Mouse (Mus musculus) erythroblast, adult 5-6 weeks (primary cell): ENCODE measurements around the gene Cpsf2. TPM values are rescaled to one million over a fixed set of nuclear protein-coding genes. Genes with fewer than 3 reads are reported as not detected.

Experiments
- ATAC-seq: replicated peaks from 2 replicates; pipeline ENCODE4 v1.8.0; 2016; ENCODE audit warnings: moderate number of reproducible peaks, mild to moderate bottlenecking, moderate TSS enrichment, inconsistent platforms; ENCODE audit not compliant: poor library complexity, low FRiP score, severe bottlenecking
- total RNA-seq, 2 experiments: library from RNA; stranded (forward) in 1 of 2; stranded (reverse) in 1 of 2; fragments of 150-400 nt in 1 of 2; fragments of 200-764, 138-1000 nt in 1 of 2; gene quantifications; 2 replicates each; pipeline versions ENCODE4 v1.2.3 to v1.2.4; 2015 to 2017; ENCODE audit warnings: low replicate concordance in 2 of 2

Cpsf2 gene
- total RNA-seq, 2 experiments from 2014 or later, result 12.1 to 15.7 TPM

DNA sequence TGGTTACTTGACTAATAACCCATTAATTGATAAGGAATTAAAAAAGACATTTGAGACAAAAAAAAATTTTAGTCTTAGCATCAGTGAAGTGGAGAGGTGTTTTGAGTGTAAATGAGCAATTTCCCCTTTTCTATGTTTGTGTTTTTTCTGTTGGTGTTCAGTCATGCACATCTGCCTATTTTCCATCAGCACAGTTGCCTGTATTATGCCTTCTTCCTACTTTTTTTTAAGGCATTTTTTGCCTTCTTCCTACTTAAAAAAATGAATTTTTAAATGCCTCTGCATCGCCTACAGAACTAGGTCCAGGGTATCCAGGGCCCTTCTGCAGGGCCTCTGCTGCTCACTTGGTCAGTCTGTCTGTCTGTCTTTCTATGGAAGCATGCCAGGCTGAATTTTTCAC, 2.8 kb downstream of the Cpsf2 start:
- no peak for ATAC-seq

GRCm38 (mm10) chr12:101979213-101979750, 3.5 kb downstream of the Cpsf2 start:
- ATAC-seq, result no peak

DNA sequence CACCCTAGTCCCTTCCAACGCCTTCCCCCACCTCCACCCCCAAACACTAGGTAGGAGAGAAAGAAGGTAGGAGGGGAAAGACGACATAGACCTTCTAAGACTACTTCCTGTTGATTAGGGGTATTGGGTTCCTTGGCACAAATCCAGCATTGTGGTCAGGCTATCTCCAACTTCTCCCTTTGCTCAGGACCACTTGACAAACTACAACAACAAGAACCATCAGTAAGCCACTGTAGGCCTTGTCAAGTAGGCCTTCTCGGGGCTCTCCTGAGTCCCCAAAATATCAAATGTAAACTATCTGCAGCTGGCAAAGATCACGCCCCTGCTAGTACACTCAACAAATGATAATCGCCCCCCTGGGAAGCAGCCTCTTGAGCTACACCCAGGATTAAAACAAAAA, 4.5 kb downstream of the Cpsf2 start:
- no peak for ATAC-seq

DNA sequence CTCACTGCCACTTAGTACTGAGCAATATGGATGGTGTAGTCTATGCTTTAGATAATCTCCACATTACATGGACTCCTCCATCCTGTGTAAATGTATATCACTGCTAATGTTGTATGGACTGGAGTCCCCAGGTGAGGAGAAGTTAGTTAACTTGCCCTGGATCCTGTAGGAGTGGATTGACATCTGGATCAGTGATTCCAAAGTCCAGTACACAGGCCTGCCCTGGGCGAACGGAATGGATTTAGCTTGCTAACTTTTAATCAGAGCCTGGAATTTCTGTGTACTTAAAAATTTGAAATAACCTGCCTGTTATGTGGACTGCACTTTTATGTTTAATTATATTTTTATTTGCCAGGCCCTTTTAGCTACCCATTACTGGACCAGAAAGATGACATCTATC, 5.8 kb downstream of the Cpsf2 start:
- no peak for ATAC-seq

- no peak for ATAC-seq
Measured at GRCm38 (mm10) chr12:101982977-101983376, 7.2 kb downstream of the Cpsf2 start.

DNA sequence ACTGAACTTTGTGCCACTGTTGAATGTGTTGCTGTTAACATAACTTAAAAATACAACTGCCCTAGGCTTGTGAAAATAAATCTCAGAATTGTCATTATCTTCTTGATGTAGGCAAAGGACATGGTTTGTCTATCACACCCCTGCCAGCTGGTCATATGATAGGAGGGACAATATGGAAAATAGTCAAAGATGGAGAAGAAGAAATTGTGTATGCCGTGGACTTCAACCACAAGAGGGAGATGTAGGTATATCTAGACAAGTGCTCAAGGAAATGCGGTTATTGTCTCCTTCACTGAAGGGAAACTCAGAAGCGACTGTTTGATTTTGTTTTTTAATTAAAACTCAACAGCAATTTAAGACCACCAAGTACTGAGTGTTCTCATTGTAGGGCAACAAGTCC, 9.3 kb downstream of the Cpsf2 start:
- ATAC-seq, result no peak

- ATAC-seq, result no peak
Measured at GRCm38 (mm10) chr12:101987659-101988058, 11.9 kb downstream of the Cpsf2 start.

- ATAC-seq, result no peak
Measured at GRCm38 (mm10) chr12:101994576-101995467, 19.0 kb downstream of the Cpsf2 start.

DNA sequence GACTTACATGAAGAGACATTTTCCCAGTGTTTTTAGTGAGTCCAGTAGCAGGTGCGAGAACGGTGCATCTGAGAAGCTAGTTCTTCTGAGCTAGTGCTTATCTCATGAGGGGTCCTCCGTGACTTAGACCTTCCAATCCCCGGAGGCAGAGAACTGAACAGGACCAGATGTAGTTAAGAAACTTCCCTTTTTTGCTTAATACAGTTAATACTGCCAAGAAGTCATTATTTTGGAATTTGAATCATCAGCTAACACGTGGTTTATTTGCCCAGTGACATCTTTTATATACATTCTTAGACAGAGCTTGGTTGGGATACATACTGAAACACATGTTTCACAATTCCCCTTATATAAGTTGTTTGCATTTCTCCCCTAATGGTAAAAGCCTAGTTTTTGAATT, 23.1 kb downstream of the Cpsf2 start:
- no peak for ATAC-seq

- no peak for ATAC-seq
Measured at GRCm38 (mm10) chr12:102000785-102001184, 25.0 kb downstream of the Cpsf2 start.

GRCm38 (mm10) chr12:102008111-102008977, 32.6 kb downstream of the Cpsf2 start:
- no peak for ATAC-seq

GRCm38 (mm10) chr12:102009551-102009950, 33.8 kb downstream of the Cpsf2 start:
- no peak for ATAC-seq

GRCm38 (mm10) chr12:102014411-102014810, 38.6 kb downstream of the Cpsf2 start:
- ATAC-seq, result no peak

- ATAC-seq, result no peak
Measured at GRCm38 (mm10) chr12:102015127-102015526, 39.3 kb downstream of the Cpsf2 start.

- ATAC-seq, result no peak
Measured at GRCm38 (mm10) chr12:102021923-102022322, 46.1 kb downstream of the Cpsf2 start.

GRCm38 (mm10) chr12:102029184-102029583, 53.4 kb downstream of the Cpsf2 start:
- ATAC-seq, result no peak

- ATAC-seq, result no peak
Measured at GRCm38 (mm10) chr12:102029892-102030446, 54.2 kb downstream of the Cpsf2 start.

GRCm38 (mm10) chr12:102034934-102035333, 59.1 kb downstream of the Cpsf2 start:
- ATAC-seq, result no peak

DNA sequence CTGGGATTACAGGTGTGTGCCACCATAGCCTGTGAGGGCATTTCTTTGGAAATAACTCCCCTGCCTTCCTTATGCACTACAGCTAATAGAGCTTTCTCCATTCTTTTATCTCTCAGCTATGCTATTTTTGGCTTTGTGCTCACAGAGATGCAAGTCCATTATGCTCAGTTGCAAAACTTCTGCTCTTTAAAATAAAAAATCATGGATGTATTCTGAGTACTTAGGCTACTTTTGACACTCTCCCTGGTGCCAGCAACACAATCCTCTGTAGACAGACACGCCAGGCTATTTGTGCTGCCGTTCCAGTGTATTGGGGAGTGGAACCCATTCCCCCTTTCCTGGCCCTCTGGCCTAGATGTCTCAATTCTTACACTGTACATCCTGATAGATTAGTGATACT, 64.1 kb downstream of the Cpsf2 start:
- ATAC-seq, result no peak

DNA sequence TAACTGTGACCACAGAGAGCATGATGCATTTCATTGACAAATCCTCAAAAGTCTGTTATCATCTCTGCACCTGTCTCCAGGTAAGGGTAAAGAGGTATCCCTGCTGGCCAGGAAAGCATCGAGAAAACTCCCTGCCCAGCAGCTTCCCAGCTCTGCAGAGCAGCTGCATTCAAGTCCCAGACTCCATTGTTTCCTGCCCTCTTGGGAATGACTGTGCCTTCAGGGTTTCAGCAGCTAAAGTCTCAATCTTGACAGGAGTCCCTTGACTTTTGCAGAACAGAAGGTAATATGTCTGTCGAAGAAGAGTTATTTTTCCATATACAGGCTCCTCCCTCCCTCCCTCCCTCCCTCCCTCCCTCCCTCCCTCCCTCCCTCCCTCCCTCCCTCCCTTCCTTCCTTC, 65.9 kb downstream of the Cpsf2 start:
- no peak for ATAC-seq
